Mouse (Mus musculus) c-Kit-positive CD71-positive TER-119-positive erythroid progenitor cells, embryonic 14.5 days (primary cell): Measurements from ENCODE around the gene Selenbp1.
"Not testable (repeated sequence)": the region's sequence is repeated elsewhere in the genome, so short reads cannot be mapped to it uniquely, and the experiment has no call there.

Experiments used
- DNase-seq: peaks from one replicate; pipeline ENCODE4 v3.0.0-alpha.2; 2013; ENCODE audit warnings: low spot score

The Selenbp1 gene

GRCm38 (mm10) chr3:94933604-94934003 lies 748 bp downstream of the Selenbp1 start:
- not testable (repeated sequence) for DNase-seq

- not testable (repeated sequence) for DNase-seq
These were observed 1.7 kb downstream of the Selenbp1 start for GRCm38 (mm10) chr3:94934564-94934963.

GRCm38 (mm10) chr3:94935332-94935731 lies 2.5 kb downstream of the Selenbp1 start:
- DNase-seq = not testable (repeated sequence)

- not testable (repeated sequence) for DNase-seq
These were observed 3.3 kb downstream of the Selenbp1 start for GRCm38 (mm10) chr3:94936147-94936546.

GRCm38 (mm10) chr3:94937194-94937593 lies 4.3 kb downstream of the Selenbp1 start:
- not testable (repeated sequence) for DNase-seq

GRCm38 (mm10) chr3:94940033-94940432 lies 7.2 kb downstream of the Selenbp1 start:
- not testable (repeated sequence) for DNase-seq

- peak; percentile 81 for DNase-seq
These were observed 9.5 kb downstream of the Selenbp1 start for GRCm38 (mm10) chr3:94942211-94942967.

- DNase-seq = not testable (repeated sequence)
These were observed 10.8 kb downstream of the Selenbp1 start for GRCm38 (mm10) chr3:94943706-94944105.

- DNase-seq = no peak
These were observed 15.3 kb downstream of the Selenbp1 start for GRCm38 (mm10) chr3:94948066-94948614.

- no peak for DNase-seq
These were observed 16.8 kb downstream of the Selenbp1 start for GRCm38 (mm10) chr3:94949645-94950044.

- DNase-seq = no peak
These were observed 19.9 kb downstream of the Selenbp1 start for GRCm38 (mm10) chr3:94952806-94953205.

GRCm38 (mm10) chr3:94953384-94953763 lies 20.5 kb downstream of the Selenbp1 start:
- DNase-seq = no peak

GRCm38 (mm10) chr3:94953764-94954616 lies 21.1 kb downstream of the Selenbp1 start, which contains the start of gene Rfx5:
TSS of gene Rfx5 (plus strand) at chr3:94954075.
- DNase-seq = peak; percentile 91

- DNase-seq = no peak
These were observed 25.4 kb downstream of the Selenbp1 start for GRCm38 (mm10) chr3:94958295-94958694.

- no peak for DNase-seq
These were observed 27.0 kb downstream of the Selenbp1 start for GRCm38 (mm10) chr3:94959871-94960270.

- DNase-seq = no peak
These were observed 27.5 kb downstream of the Selenbp1 start for GRCm38 (mm10) chr3:94960322-94960721.

GRCm38 (mm10) chr3:94964989-94965388 lies 32.1 kb downstream of the Selenbp1 start:
- DNase-seq = no peak

- no peak for DNase-seq
These were observed 33.0 kb downstream of the Selenbp1 start for GRCm38 (mm10) chr3:94965878-94966277.

- DNase-seq = no peak
These were observed 39.7 kb downstream of the Selenbp1 start for GRCm38 (mm10) chr3:94972552-94972951.

GRCm38 (mm10) chr3:94973620-94974019 lies 40.8 kb downstream of the Selenbp1 start:
- no peak for DNase-seq

GRCm38 (mm10) chr3:94974026-94974527 lies 41.2 kb downstream of the Selenbp1 start:
- no peak for DNase-seq
